Mouse (Mus musculus): ENCODE results near the gene Acaa1a.
"Not testable (repeated sequence)": the region's sequence is repeated elsewhere in the genome, so short reads cannot be mapped to it uniquely, and the experiment has no call there.

The Acaa1a gene

GRCm38 (mm10) chr9:119339106-119339505, 370 bp upstream of the Acaa1a start:
- DNase-seq (ENCODE audit: low spot score in 2 of 2), result no peak

- DNase-seq (ENCODE audit: low spot score in 2 of 2), result no peak
Measured at GRCm38 (mm10) chr9:119340212-119340580, 720 bp downstream of the Acaa1a start.

DNA sequence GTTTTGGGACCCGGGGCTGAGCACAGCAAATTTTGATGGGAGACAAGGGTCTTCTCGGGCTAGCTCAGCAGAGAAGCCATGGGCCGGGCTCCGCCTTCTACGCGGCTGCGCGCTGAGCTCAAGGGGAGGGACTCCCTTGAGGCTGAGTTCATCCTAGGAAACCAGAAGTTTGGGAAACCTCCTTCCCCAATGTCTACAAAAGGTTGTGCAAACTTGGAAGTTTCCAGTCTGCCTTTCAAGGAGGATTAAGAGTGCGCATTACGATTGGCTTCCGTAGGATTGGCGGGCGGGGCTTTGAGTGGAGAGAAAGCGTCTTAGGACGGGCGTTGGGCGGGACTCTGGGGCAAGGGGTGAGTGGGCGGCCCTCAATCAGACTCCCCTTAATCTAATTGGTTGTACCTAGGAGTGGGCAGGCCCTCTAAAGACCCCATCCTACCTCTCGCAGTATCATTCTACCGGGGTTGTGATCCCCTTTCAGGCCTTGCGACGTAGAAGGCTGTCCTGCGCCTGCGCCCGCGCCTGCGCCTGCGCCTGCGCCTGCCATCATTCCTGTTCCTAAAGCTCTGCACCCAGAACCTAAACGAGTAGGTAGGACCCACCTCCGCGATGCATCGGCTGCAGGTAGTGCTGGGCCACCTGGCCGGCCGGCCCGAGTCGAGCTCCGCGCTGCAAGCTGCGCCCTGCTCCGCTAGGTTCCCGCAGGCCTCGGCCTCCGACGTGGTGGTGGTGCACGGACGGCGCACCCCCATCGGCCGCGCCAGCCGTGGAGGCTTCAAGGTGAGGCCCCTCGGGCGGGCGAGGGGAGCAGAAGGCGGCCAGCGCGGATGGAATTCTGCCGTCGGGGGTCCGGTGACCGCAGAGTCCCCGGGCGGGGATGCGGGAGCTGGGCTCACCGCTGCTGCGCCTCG, 1.7 kb downstream of the Acaa1a start, which contains the start of gene Myd88:
TSS of gene Myd88 (minus strand) at position 503 of the 908 bp plus-strand sequence.
- peak; percentile 96 to 97 for DNase-seq (ENCODE audit: low spot score in 2 of 2)

- no peak for DNase-seq (ENCODE audit: low spot score in 2 of 2)
Measured at GRCm38 (mm10) chr9:119342728-119343127, 3.3 kb downstream of the Acaa1a start.

DNA sequence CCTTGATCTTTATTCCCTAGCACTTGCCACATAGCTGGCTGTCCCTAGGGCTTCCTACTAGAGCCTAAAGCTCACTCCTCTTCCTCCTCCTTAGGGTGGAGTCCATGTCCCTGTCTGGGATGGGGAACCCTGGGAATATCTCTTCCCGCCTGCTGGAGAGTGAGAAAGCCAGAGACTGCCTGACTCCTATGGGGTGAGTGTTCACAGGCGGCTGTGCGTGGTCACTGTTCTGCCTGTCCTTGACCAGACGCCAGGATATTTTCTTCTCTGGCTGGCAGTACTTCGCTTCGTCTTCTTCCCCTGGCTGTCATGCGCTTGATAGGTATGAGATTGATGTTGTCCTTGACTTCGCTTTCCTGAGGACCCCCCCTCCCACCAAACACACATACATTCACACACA, 6.9 kb downstream of the Acaa1a start:
- DNase-seq (ENCODE audit: low spot score in 2 of 2), result no peak

GRCm38 (mm10) chr9:119350531-119350930, 11.1 kb downstream of the Acaa1a start:
- DNase-seq (ENCODE audit: low spot score in 2 of 2), result no peak

- DNase-seq (ENCODE audit: low spot score in 2 of 2), result no peak
Measured at GRCm38 (mm10) chr9:119350947-119351705, 11.7 kb downstream of the Acaa1a start.

GRCm38 (mm10) chr9:119352060-119352459, 12.6 kb downstream of the Acaa1a start:
- DNase-seq (ENCODE audit: low spot score in 2 of 2), result peak; percentile 63 to 82

DNA sequence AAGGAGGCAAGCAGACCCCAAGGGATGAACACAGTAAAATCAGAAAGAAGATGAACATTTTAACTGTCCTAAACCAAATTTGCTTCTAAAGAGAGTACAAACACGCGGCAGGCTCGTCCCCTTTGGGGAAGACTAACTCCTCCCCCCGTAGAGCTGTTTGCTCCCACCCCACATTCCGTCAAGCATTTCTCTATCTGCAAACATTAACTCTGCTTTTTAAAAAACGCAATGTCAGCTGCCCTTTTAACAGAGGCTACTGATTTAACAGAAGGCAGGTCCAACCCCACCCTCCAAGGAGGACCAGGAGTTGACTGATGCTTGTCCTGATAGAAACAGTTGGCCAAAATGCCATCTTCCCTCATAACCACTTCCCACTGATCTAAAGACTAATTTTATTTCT, 14.4 kb downstream of the Acaa1a start:
- DNase-seq (ENCODE audit: low spot score in 2 of 2), result no peak

GRCm38 (mm10) chr9:119355943-119356342, 16.5 kb downstream of the Acaa1a start:
- no peak for DNase-seq (ENCODE audit: low spot score in 2 of 2)

- peak; percentile 82 to 93 for DNase-seq (ENCODE audit: low spot score in 2 of 2)
Measured at GRCm38 (mm10) chr9:119357331-119358057, 18.0 kb downstream of the Acaa1a start, which contains the start of gene Xylb. Gene Xylb (plus strand): TSS chr9:119357381.

DNA sequence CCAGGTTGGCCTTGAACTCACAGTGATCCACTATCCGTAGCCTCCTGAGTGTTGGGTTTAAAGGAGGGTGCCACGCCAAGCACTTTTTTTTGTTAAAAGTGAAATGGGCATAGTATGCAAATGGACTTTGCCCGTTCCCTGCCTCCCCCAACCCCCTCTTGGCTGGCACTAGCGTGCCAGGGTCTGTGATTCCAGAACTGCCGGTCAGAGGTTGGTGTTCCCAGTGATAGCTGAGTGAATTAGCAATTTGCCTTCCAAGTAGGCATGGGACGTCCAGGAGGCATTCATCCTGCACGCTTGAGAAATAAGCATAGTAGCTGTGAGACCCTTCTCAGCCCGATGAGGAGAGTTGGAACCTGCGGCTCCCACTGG, 18.6 kb downstream of the Acaa1a start:
- no peak for DNase-seq (ENCODE audit: low spot score in 2 of 2)

DNA sequence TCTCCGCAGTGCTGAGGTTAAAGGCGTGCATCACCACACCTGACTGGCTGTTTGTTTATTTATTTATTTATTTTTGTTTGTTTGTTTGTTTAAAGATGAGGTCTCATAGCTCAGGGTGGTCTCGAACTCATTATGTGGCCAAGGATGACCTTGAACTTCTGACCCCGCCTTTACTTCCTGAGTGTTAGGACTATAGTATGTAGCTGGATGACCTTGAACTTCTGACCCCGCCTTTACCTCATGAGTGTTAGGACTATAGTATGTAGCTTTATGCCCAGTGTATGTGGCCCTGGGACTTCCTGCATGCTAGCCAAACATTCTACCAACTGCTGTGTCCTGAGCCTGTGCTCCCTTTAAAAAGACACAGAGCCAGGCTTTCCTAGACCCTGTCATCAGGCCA, 21.9 kb downstream of the Acaa1a start:
- no peak for DNase-seq (ENCODE audit: low spot score in 2 of 2)

DNA sequence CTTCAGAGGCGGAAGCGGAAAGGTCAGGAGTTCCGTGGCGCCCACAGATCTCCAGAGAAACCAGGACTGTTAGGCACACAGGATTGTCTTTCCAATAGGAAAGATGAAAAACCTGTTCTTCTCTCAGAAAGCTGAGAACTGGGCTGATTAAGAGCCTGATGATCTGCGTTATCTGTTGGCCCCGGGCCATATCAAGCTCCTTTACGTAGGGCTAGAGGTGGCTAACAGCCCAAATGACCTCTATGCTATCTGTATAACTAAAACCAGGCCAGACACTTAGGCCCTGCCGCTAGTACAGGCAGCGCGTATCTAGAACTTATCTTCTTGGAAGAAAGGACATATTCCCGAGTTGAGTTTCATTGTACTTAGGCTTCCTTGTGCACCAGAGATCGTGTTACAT, 23.8 kb downstream of the Acaa1a start:
- DNase-seq (ENCODE audit: low spot score in 2 of 2), result no peak

- no peak for DNase-seq (ENCODE audit: low spot score in 2 of 2)
Measured at GRCm38 (mm10) chr9:119365284-119365683, 25.8 kb downstream of the Acaa1a start, which contains the start of gene Slc22a14. Gene Slc22a14 (minus strand): TSS chr9:119365553.

GRCm38 (mm10) chr9:119368367-119368766, 28.9 kb downstream of the Acaa1a start:
- no peak for DNase-seq (ENCODE audit: low spot score in 2 of 2)

- not testable (repeated sequence) for DNase-seq (ENCODE audit: low spot score in 2 of 2)
Measured at GRCm38 (mm10) chr9:119370770-119371169, 31.3 kb downstream of the Acaa1a start.

- DNase-seq (ENCODE audit: low spot score in 2 of 2), result no peak
Measured at GRCm38 (mm10) chr9:119371251-119371650, 31.8 kb downstream of the Acaa1a start.

GRCm38 (mm10) chr9:119375008-119375407, 35.5 kb downstream of the Acaa1a start:
- DNase-seq (ENCODE audit: low spot score in 2 of 2), result no peak

GRCm38 (mm10) chr9:119375556-119375955, 36.1 kb downstream of the Acaa1a start:
- no peak for DNase-seq (ENCODE audit: low spot score in 2 of 2)

DNA sequence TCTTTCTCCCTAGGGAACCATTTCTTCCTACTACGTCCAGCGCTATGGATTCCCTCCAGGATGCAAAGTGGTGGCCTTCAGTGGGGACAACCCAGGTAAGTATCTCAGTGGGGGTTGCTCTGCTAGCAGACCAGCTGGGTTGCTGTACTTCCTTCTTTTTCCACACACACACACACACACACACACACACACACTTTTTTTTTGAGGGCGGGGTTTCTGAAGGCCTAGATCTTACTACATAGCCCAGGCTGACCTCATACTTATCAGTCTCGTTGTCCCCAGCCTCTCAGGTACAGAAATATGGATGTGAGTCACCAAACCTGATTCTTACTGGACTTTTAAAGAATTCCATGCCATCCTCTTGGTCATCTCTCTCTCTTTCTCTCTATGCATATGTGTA, 38.8 kb downstream of the Acaa1a start:
- no peak for DNase-seq (ENCODE audit: low spot score in 2 of 2)

DNA sequence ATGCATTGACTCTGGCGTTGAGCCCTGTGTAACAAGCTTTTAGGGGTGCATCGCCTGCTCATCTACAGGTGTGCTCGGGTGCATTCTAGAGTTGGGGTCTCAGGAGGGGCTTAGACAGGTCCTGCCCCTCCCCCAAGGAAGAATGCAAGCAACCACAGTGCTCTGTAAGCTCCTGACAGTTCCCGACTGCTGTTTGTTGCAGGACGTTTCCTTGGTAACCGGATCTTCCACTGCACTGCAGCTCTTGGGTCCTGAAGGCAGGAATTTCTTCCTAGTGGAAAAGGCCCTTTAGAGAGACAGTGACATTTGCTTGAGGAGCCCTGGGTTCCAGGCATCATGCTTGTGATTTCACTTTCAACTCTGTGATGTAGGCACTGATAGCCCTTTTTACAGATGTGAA, 43.1 kb downstream of the Acaa1a start:
- no peak for DNase-seq (ENCODE audit: low spot score in 2 of 2)
